Mouse (Mus musculus) CD4-positive, CD25-positive, alpha-beta regulatory T cell, adult 2 months (primary cell): Measurements from ENCODE around the gene Gns.

Experiments
- DNase-seq: peaks from one replicate; pipeline ENCODE4 v3.0.0-alpha.2; 2012; ENCODE audit warnings: low read depth, low spot score

Gene Gns

DNA sequence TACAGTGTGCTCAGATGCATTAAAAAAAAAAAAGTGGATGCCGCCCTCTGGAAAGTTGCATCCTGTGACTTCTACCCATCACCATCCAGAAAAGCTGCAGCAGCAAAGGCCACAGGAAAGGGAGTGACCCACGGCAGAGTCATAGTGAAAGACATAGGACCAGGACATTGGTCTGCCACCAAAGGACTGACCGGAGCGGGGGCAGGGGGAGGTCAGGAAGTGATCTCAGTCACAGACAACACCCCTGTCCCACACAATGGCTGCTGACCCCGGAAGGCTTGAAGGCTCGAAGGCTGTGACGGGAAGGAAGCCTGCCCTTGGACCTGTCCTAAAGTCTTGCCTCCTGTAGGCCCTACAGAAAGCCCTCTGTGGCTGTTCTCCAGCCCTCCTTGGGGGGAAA is 36.1 kb downstream of the Gns start:
- no peak for DNase-seq

DNA sequence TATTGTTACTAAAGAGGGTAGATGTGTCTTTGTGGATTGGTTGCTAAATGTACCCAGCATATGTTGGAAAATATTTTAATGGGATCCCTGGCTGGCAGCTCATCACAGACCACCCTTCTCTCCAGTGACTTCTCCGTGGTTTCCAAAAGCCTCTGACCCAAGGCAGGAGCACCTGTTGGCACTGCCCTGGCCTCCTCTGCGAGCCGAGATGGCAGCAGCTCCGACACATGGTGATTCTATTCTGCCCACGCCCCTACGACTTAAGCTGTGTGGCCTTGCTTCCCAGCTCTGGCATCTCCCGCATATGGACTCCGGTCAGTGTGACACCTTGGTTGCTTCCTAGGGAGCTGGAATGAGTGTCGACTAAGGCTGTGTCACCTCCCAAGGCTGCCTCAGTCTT is 38.2 kb downstream of the Gns start:
- DNase-seq, result no peak

DNA sequence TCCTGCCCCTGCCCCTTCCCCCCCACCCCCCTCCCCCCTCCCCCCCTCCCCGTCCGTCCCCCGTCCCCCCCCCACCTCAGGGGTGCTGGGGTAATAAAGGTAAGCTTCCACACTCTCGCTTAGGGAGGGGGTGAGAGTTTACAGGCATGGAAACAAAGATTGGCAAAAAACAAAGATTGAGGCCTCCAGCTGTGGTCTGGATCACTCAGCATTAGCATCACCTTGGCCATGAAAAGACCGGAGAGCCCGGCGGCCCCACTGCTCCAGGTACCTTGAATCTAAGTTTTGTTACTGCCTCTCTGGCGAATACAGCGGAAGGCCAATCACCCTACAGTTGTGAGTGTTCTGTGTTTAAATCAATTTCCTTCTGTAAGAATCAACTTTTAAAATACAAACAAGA is 39.1 kb downstream of the Gns start:
- no peak for DNase-seq

DNA sequence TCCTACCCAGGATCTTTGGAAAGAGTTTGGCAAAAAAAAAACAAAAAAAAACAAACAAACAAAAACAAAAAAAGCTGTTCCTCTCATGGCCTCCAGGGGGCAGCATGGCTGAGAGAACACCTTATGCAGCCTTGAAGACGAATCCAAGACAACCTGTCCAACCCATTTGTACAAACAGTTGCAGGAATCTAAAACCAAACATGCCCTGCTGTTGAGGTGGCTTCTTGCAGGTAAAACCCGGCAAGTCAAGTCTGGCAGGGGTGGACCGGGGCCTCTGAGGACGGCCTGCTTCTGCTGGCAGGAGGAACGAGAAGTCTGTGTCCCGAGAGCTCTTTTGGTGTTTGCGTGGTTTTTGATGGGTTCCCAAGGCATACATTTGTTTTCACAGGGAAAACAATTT is 44.8 kb downstream of the Gns start:
- DNase-seq, result peak; percentile 84

DNA sequence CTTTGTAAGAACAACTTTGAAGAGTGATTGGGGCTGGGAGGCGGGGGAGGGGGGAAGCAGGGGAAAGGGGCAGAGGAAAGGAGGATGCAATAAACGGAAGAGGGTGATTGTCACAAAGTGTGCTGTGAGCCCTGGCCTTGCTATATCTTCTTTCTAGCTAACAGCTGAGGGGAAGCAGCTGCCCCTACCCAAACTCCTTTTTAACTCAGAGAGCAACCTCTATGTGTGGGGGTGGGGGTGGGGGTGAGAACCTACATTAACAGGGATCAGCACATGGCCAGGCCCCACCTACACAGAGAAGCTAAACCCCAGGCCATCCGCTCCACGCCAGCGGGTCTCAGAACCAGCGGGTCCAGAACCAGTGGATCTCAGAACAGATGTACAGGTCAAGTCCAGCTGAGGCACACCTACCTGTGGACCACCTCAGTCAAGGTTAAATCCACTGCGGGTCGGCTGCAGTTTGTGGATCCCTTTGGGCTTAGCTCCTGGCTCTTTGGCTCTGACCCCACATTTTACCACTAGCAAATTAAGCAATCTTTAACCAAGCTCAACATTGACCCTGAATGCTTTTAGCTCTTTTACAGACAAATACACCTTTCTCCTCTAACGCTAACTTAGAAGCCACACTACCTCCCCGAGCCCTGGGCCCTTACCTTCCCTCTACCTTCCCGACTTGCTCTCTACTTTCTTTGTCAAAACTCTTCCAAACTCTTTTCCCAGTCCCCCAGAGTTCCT is 47.0 kb downstream of the Gns start:
- no peak for DNase-seq

DNA sequence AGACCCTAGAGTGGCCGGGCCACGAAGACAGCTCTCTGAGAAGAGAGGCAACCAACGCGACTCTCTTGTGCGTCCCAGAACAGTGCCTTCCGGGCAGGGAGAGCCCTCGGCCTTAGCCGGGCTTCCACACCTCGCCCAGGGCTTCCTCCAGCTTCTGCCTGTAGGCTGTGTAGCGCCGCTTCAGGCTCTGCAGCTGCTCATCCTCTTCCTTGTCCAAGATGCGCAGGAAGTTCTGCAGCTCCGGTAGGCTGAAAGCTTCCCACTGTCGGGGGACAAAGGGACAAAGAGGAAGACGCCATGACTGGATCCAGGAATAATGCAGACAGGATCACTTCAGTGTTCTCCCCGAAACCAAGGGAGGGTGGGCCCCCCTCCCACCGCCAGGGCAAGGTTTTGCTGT is 47.9 kb downstream of the Gns start:
- no peak for DNase-seq

DNA sequence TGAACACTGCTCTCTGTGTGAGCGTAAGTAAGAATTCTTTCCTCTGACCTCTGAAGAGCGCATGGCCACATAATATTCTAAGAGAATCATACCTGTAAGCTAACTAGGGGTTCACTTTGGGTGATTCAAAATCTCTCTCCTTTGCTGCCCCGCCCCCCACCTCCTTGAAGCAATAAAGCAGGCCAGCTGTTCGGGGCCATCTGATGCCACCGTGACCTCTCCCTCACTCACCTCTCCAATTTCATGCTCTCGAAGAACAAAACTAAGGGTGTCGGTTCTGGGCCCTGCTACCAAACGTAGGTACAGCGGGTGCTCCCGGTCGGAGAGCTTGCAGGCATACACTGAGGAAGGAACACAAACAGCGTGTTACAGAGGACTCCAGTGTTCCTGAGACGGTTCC is 49.2 kb downstream of the Gns start:
- no peak for DNase-seq

DNA sequence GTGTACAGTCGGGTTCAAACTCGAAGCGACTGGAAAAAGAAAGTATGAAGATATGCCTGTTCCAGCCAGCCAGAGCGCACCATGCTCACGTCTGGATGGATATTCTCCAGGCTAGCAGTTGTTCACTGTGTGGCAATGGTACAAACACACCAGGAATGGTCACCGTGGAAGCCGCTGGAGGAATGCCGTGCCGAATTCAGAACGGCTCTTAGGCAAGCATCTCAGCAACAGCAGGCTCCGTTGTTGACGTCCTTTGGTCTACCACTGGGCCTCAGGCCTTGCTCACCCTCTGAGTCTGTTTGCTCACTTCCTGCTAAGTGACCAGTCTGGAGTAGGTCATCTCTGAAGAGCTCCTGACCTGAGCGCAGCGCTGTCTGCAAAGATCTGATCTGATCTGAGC is 53.9 kb downstream of the Gns start:
- no peak for DNase-seq

DNA sequence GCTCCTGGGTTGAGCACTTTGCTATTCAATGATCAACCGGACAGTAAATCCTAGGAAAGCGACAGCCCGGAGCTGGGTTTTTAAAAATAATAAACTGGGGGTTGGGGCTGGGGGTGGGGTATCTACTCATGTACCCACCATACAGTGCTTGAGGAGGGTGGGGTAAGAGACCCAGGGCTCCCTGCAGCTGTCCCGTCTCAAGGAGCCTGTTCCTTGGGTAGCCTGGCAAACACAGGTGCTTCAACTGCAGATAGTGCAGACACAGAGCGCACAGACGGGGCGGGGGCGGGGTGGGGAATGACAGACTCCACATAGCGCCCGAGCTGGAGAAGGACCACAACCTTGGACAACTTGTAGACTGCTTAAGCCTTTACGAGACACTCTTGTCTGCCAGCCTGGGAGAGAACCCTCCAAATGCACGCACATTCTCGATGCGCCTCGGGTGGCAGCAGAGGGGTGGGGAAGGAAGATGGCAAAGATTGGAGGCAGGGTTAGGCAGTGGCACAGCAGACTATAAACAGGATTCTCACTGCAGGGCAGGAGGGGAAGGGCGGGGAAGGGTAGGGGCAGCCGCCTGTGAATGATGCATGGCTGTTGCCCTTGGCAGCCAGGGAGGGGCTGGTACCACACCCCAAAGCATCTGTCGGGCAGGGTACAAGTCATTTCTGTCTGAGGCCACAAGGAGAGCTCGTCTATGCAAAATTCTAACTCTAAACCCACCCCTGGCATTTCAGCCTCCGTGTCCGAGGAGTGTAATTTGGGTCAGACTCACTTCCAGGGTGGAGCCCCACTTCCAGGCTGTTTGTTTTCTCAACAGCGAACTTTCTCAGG is 55.0 kb downstream of the Gns start:
- peak; percentile 87 for DNase-seq

DNA sequence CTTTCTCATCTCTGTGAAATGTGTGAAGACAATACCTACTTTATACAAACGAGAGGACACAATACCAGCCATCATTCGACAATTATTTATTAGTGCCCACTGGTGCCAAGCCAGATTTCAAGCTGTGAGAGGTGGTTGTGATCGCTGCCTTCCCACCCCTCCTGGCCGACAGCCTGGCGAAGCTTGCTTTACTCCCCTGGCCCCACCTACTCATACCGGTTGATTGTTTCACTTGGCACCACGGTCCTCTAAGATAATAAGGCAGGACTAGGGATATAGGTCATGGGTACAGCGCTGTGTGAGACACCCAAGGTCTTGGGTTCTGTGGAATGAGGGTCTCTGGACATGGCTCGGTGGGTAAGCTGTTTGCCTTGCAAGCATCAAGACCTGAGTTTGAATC is 56.1 kb downstream of the Gns start:
- DNase-seq, result no peak

DNA sequence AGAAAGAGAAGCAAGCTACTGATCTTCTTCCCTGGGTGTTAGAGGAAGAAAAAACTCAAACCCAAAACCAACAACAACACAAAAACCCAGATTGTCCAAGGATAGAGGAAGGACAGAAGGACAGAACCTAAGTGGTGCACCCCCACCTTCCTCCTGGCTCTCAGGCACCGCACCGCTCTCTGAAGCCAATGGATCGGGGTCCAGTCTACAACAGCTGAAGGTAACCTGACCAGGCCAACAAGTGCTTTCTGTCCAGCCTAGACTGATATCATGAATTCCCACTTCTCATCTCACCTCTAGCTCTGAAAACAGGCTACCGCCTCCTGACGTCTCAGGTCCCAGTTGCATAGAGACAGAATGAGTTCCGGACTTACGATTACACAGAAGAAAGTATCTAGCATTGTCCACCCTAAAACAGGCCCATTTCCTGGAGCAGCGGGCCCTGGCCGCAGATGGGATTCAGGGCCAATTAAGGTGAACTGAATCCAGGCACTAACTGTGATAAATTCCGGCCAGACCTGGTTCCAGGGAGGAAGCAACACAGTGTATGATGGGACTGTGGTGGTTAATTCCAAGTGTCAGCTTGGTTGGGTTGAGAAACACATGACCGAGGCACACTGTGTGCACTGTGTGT is 56.9 kb downstream of the Gns start:
- no peak for DNase-seq

DNA sequence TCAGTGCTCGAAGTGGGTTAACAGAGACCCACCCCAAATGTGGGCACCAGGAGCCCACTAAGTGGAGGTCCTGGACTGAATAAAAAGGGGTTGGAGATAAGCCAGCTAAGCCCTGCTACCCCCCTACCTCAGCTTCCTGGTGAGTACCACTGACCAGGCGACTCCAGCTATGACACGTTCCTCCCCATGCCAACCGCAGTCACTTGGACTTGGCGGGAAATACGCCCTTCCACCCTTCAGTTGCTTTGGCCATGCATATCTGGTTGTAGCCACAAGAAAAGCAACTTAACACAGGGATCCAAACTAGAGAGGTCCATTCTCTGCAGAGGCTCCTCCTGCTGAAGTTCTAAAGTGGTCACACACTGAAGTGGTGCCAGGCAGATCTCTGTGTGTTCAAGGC is 57.4 kb downstream of the Gns start:
- no peak for DNase-seq

DNA sequence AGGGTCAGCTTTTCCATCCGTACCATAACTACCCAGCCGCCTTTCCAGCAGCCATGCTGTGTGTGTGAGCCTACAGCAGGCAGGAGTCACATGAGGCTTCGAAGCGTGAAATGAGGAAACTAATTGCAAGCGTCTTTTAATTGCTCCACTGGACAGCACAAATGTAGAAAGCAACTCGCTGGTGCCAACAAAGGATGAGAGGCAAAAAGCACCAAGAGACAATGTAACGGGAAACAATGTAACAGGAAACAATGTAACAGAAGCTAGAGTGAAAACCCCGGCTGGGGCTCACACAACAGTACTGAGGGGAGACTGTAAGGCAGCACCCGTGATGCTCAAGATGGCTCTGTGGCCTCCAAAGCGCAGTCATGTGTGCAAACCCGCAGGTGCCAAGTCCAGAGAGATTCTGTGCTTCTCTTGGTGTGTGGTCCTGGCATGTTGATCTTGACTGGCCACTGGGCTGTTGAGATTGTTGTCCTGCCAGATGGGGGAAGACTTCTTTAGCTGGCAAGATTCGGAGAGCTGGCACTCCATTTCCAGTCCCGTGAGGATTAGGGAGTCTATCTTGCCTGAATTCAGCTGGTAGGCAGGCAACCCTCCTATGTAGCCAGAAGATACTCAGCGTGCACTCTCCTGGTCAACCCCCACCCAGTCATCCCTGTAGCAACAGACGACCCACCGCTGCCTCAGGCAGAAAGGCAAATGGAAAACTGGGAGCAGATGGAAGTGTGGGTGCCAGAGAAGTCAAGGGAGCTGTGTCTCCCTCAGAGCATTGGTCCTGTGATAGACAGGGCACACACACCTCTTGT is 58.9 kb downstream of the Gns start:
- no peak for DNase-seq

DNA sequence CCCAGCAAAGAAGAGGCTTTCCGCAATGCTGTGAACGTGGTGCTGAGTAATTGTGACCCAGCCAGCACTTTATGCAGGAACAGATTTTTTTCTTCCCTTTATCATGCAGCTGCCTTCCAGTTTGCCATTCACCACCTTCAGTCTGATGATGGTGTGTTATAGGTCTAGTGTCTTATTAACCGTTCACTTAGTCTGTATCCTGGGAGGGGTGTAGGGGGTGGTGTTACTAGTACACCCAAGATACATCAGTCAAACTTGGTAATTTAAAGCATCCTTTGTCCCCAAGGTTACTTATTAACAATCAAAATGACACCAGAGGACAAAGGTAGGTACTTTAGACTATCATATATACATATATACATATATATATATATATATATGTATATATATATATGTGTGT is 59.6 kb downstream of the Gns start:
- DNase-seq, result no peak

DNA sequence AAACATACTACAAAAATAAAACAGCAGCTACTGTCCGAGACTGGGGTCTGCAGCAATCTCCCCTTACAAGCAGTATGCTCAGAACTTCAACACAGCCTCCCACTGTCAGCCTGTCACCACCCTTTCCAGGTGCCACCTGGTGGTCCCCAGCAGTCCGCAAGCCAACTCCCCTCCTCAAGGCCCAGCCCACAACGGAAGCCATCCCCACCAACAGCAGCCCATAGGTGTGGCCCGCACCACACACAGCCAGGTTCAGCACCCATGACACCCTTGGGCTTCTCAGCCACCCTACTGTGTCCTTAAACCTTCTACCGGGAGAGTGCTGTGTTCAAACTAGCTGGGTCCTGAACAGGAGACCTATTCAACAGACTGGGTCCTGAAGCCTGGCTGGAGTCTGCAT is 60.2 kb downstream of the Gns start:
- DNase-seq, result no peak

DNA sequence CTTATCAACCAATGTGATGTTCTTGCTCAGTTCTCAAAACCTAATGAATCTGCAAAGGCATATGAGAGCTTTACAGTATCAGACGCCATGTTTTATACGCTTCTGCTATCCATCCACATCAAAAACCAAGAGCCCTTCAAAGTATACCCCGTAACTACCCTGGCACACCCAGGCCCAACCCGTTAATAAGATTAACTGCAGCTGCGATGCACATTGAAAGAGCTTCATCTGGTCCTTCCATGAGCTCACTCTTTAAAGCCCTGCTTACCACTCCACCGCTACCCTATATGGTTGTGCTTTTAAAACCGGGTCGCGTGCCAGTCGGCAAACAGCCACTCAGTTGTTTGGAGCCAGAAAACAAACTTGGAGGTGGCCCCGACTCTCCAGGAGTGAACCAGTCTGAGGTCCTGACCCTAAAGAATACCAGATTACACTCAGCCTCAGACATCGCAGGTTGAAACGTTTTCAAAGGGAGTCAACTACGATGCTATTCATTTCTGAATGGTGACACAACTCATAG is 60.7 kb downstream of the Gns start:
- DNase-seq, result no peak

DNA sequence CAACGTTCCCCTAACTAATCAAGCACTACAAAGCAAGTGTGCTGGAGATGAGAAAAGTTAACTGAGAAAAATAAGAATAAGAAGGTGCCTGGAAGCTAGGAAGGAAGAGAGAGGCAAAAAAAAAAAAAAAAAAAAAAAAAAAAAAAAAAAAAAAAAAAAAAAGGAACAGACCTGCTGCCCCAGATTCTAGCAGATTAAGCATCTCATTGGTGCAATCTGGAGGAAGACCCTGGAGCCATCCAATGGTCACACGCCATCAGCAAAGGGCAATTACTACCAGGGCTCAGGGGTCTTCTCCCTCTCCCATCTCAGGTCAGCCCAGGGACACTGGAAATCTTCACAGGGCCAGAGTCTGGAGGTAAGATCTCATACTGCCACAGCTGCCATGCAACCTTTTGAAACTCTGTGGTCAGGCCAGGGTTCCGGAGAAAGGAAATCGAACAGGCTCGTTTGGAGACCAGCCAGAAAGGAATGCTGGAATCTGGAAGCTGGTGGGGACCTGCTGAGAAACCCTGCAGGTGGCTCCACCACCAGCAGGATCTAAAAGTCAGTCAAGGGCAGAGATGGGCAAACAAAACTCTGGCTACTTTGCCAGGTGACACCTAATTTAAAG is 61.7 kb downstream of the Gns start:
- no peak for DNase-seq

DNA sequence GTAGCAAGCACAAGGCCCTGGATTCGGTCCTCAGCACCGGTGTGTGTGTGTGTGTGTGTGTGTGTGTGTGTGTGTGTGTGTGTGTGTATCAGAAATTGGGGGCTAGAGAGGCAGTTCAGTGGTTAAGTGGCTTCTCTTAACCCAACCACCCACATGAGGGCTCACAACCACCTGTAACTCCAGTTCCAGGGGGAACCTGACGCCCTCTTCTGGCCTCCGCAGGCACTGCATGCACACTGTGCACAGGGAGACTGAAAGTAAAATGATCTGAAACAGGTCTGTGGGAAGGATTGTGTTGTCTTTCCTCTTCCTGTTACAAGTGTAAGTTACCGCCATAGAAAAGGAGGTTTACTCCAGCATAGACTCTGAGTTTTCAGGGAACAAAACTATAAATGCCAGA is 62.2 kb downstream of the Gns start:
- DNase-seq, result peak; percentile 64

DNA sequence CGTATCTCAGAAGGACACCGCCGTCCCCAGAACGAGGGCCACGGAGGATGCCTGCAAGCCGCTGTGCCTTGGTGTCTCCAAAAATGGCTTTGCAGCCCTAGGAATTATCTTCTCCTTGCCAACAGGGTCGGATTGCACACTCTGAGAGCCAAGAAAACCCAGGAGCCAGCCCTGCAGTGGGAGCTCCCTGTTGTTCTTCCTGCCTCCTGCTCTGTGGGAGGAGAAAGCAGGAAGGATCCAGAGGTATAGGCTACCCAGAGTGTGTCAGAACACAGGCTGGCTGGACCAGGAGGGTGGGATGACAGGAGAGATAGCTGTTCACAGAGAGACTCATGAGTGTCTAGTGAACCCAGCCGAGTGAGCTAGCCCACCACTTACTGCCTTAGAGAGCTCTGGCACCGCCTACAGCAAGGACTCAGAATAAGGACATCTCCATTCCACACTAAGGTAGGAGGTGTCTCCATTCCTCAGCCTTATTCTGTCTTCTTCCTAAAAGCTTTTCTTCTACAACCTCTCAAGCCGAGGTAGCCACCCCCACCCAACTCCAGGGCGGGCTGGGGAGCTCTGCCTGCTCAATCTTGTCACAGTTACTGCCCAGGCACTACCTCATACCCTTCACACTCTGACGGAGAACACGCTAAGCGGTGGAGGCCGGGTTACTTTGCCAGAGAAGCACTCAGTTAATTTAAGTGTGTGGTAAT is 63.3 kb downstream of the Gns start:
- no peak for DNase-seq

DNA sequence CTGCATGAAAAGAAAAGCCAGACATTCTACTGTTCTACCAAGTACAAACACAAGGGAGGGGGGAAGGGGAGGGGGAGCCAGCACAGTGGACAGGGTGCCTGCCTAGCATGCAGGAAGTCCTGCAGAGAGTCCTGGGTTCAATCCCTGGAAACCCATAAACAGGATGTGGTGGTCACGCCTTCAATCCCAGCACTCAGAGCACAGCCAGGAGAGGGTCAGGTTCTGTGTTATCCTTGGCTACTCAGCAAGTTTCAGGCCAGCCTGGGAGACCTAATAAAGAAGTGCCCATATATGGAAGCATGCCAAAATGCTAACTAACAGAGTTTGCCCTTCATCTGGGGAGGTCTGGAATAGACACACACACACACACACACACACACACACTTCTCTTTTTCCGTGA is 64.2 kb downstream of the Gns start:
- DNase-seq, result peak; percentile 48

DNA sequence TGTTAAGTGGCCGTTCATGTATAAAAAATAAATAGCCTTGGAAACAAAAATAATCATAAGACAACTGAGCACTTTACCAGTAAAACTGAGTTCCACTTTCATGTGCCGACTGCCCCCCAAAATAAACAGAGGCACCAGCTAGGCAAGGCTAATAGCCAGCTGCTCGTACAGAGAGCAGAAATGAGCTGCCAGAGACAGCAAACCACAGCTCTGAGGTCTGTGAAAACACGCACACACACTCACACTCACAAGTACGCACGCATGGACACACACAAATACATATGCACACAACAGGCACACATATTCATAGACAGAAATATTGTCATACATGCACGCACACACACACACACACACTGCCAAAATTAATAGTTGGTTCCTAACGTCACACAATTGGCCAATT is 64.7 kb downstream of the Gns start:
- peak; percentile 37 for DNase-seq
